Mouse (Mus musculus): ENCODE results near the gene Gsap.
"Not testable (repeated sequence)": the region's sequence is repeated elsewhere in the genome, so short reads cannot be mapped to it uniquely, and the experiment has no call there.

Gsap gene

GRCm38 (mm10) chr5:21185764-21186685, at the start of gene Gsap:
TSS of gene Gsap (plus strand) at chr5:21186255.
- DNase-seq (ENCODE audit: extremely low read depth, insufficient read length, low spot score) = peak; percentile 87

GRCm38 (mm10) chr5:21136575-21136974, 49.5 kb upstream of the Gsap start:
- no peak for DNase-seq (ENCODE audit: extremely low read depth, insufficient read length, low spot score)

- peak; percentile 66 for DNase-seq (ENCODE audit: extremely low read depth, insufficient read length, low spot score)
Observed at GRCm38 (mm10) chr5:21139505-21139904, 46.5 kb upstream of the Gsap start.

- not testable (repeated sequence) for DNase-seq (ENCODE audit: extremely low read depth, insufficient read length, low spot score)
Observed at GRCm38 (mm10) chr5:21141133-21141551, 44.9 kb upstream of the Gsap start.

GRCm38 (mm10) chr5:21141626-21142025, 44.4 kb upstream of the Gsap start:
- DNase-seq (ENCODE audit: extremely low read depth, insufficient read length, low spot score) = no peak

GRCm38 (mm10) chr5:21143032-21143431, 43.0 kb upstream of the Gsap start:
- no peak for DNase-seq (ENCODE audit: extremely low read depth, insufficient read length, low spot score)

- DNase-seq (ENCODE audit: extremely low read depth, insufficient read length, low spot score) = peak; percentile 85
Observed at GRCm38 (mm10) chr5:21144506-21145169, 41.4 kb upstream of the Gsap start.

GRCm38 (mm10) chr5:21148358-21148757, 37.7 kb upstream of the Gsap start:
- DNase-seq (ENCODE audit: extremely low read depth, insufficient read length, low spot score) = no peak

- DNase-seq (ENCODE audit: extremely low read depth, insufficient read length, low spot score) = no peak
Observed at GRCm38 (mm10) chr5:21153672-21154071, 32.4 kb upstream of the Gsap start.

- no peak for DNase-seq (ENCODE audit: extremely low read depth, insufficient read length, low spot score)
Observed at GRCm38 (mm10) chr5:21156770-21157169, 29.3 kb upstream of the Gsap start.

- no peak for DNase-seq (ENCODE audit: extremely low read depth, insufficient read length, low spot score)
Observed at GRCm38 (mm10) chr5:21159536-21159935, 26.5 kb upstream of the Gsap start.

GRCm38 (mm10) chr5:21160781-21161180, 25.3 kb upstream of the Gsap start:
- DNase-seq (ENCODE audit: extremely low read depth, insufficient read length, low spot score) = no peak

- no peak for DNase-seq (ENCODE audit: extremely low read depth, insufficient read length, low spot score)
Observed at GRCm38 (mm10) chr5:21163421-21163820, 22.6 kb upstream of the Gsap start.

- DNase-seq (ENCODE audit: extremely low read depth, insufficient read length, low spot score) = peak; percentile 42
Observed at GRCm38 (mm10) chr5:21168689-21169345, 17.2 kb upstream of the Gsap start.

- no peak for DNase-seq (ENCODE audit: extremely low read depth, insufficient read length, low spot score)
Observed at GRCm38 (mm10) chr5:21169346-21169745, 16.7 kb upstream of the Gsap start.

GRCm38 (mm10) chr5:21169877-21170276, 16.2 kb upstream of the Gsap start:
- no peak for DNase-seq (ENCODE audit: extremely low read depth, insufficient read length, low spot score)

- DNase-seq (ENCODE audit: extremely low read depth, insufficient read length, low spot score) = no peak
Observed at GRCm38 (mm10) chr5:21170440-21170839, 15.6 kb upstream of the Gsap start.

GRCm38 (mm10) chr5:21170898-21171297, 15.2 kb upstream of the Gsap start:
- DNase-seq (ENCODE audit: extremely low read depth, insufficient read length, low spot score) = no peak

- no peak for DNase-seq (ENCODE audit: extremely low read depth, insufficient read length, low spot score)
Observed at GRCm38 (mm10) chr5:21171336-21171735, 14.7 kb upstream of the Gsap start.

GRCm38 (mm10) chr5:21172316-21172715, 13.7 kb upstream of the Gsap start:
- DNase-seq (ENCODE audit: extremely low read depth, insufficient read length, low spot score) = no peak

Data from 3134 (cell line).